Mouse (Mus musculus): ENCODE results near the gene Olfr1234. TPM values are rescaled to one million over a fixed set of nuclear protein-coding genes. Genes with fewer than 3 reads are reported as not detected.

Gene Olfr1234
- not detected for total RNA-seq (2021)
- long read RNA-seq, experiment 1 = 0 reads
- long read RNA-seq, experiment 2 = 0 reads

DNA sequence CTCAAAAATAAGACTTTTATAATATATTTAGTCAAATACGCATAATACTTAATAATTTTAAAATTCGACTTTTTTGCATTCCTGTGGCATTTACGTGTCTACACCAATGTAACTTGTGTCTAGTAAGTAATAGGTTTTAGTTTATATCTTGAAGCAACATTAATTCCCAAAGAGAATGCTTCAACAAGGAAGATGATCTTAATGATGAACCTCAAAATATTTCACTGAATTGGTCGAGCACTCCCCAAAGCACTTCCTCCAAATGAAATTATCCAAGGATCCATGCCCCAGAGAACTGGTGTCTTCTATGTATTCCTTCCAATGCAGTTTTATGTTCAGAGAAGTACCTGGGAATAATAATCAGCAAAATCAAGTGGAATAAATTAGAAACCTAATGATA is at the start of gene Olfr1234:
Gene Olfr1234, minus strand, starts transcription at position 101 of the 400 bp plus-strand sequence.
- no peak for DNase-seq

DNA sequence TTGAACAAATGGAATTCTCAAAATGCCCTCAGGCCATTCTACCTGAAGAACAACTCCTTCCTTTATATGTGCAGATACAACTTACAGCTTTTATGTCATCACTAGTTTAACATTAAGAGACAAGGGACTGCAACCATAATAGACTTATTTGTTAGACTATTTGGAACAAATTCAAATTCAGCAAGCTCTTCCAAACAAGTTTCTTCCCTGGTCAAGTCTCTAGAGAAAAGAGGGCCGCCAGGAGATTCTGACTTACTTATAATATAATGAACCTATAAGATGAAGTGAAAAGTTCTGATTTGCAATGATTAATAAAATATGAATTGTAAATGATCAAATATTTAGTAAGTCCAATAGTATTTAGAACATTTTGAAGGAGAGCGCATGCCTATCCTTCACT is 44.9 kb upstream of the Olfr1234 start, which contains the start of gene Olfr1238:
Gene Olfr1238, minus strand, starts transcription at position 101 of the 400 bp plus-strand sequence.
- no peak for DNase-seq

DNA sequence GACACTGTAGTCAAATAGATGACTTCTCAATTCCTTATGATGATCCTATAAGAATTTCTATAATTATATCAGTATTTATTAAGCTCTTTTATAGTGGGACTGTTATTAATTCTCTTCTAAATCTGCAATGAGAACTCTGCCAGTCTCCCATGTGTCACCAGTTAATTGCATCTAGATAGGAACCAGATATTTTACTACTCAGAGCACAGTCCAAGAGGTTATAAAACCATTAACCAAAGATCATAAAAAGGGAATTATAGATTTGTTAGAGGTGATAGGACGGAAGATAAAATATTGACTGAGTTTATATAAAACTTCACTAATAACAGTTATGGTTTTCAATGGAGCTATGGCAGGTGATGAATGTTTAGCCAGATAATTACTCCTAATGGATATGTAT is 36.2 kb upstream of the Olfr1234 start:
- no peak for DNase-seq

DNA sequence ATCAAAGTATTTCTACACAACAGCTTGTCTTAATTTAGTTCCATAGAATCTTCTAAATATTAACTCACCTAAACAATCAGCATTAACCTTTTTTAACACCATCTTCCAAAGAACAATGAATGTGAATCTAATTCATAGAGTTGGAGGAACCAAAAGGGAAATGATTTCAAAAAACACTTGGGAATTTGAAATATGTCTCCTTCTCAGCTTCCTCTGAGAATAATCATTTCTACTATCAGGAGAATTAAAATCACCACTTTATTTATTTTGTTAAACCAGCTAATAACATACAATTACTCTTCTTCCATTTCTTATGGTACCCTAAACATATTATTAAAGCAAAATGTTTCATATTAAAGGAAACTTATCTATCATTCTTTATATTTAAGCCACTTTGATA is 22.4 kb downstream of the Olfr1234 start, which contains the start of gene Olfr1233:
Gene Olfr1233, minus strand, starts transcription at position 101 of the 400 bp plus-strand sequence.
- no peak for DNase-seq

DNA sequence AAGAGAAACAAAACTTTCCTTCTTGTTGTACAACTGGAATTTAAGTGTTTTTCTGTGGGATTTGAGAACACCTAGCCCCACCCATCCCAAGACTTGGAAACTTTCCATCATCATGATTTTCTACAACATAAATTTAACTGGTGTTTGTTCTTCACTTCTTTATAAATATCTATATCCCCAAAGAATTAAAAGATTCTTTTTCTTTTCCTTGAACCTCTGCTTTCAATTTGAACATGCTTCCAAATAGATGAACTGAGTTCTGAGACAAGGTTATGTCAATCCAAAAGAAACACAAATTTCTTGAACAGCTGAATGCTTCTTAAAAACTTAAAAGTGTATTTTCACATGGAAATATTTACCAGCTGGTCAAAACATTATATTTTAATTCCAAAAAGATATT is 35.1 kb downstream of the Olfr1234 start, which contains the start of gene Olfr1232:
Gene Olfr1232, minus strand, starts transcription at position 101 of the 400 bp plus-strand sequence.
- DNase-seq = no peak

Other genes starting within 250 kb of the Olfr1234 start
- gene Olfr1221, start 247.6 kb downstream of the Olfr1234 start, total RNA-seq (2021) = not detected
- not detected for gene Olfr1222, start 231.8 kb downstream of the Olfr1234 start, total RNA-seq (2021)
- not detected for gene Olfr1223, start 213.3 kb downstream of the Olfr1234 start, total RNA-seq (2021)
- gene Olfr1224-ps1, start 200.8 kb downstream of the Olfr1234 start, total RNA-seq (2021) = not detected
- gene Olfr1225, start 190.2 kb downstream of the Olfr1234 start, total RNA-seq (2021) = not detected
- gene Olfr1226, start 164.8 kb downstream of the Olfr1234 start, total RNA-seq (2021) = not detected
- gene Olfr1228, start 110.8 kb downstream of the Olfr1234 start, total RNA-seq (2021) = not detected
- gene Olfr1229, start 76.9 kb downstream of the Olfr1234 start, total RNA-seq (2021) = not detected
- gene Olfr1230, start 67.6 kb downstream of the Olfr1234 start, total RNA-seq (2021) = not detected
- gene Olfr1231, start 57.8 kb downstream of the Olfr1234 start, total RNA-seq (2021) = not detected
- gene Olfr1232, start 35.2 kb downstream of the Olfr1234 start, total RNA-seq (2021) = not detected
- not detected for gene Olfr1233, start 22.5 kb downstream of the Olfr1234 start, total RNA-seq (2021)
- gene Olfr1238, start 44.8 kb upstream of the Olfr1234 start, total RNA-seq (2021) = not detected
- gene Olfr1239, start 55.5 kb upstream of the Olfr1234 start, total RNA-seq (2021) = not detected
- gene Olfr1240, start 78.1 kb upstream of the Olfr1234 start, total RNA-seq (2021) = not detected
- not detected for gene Olfr1241, start 122.3 kb upstream of the Olfr1234 start, total RNA-seq (2021)
- not detected for gene Olfr1242, start 133.5 kb upstream of the Olfr1234 start, total RNA-seq (2021)
- not detected for gene Olfr1243, start 166.6 kb upstream of the Olfr1234 start, total RNA-seq (2021)
- not detected for gene Olfr1245, start 213.6 kb upstream of the Olfr1234 start, total RNA-seq (2021)
- not detected for gene Olfr1246, start 228.3 kb upstream of the Olfr1234 start, total RNA-seq (2021)
- under 1 TPM; 0.05 TPM for gene Olfr1247, start 249.3 kb upstream of the Olfr1234 start, total RNA-seq (2021)